Mouse (Mus musculus) cerebellum, adult 8-10 months (tissue): ENCODE results near the gene Fmnl3.
"Not testable (repeated sequence)": the region's sequence is repeated elsewhere in the genome, so short reads cannot be mapped to it uniquely, and the experiment has no call there.

ENCODE experiments used
- DNase-seq: peaks from one replicate; pipeline ENCODE4 v3.0.0; 2022

The Fmnl3 gene

GRCm38 (mm10) chr15:99386796-99387195, 16.5 kb upstream of the Fmnl3 start:
- no peak for DNase-seq

- not testable (repeated sequence) for DNase-seq
These were observed 15.8 kb upstream of the Fmnl3 start for GRCm38 (mm10) chr15:99386110-99386509.

- DNase-seq: no peak
These were observed 13.8 kb upstream of the Fmnl3 start for GRCm38 (mm10) chr15:99384071-99384470.

GRCm38 (mm10) chr15:99382893-99383292, 12.6 kb upstream of the Fmnl3 start:
- no peak for DNase-seq

DNA sequence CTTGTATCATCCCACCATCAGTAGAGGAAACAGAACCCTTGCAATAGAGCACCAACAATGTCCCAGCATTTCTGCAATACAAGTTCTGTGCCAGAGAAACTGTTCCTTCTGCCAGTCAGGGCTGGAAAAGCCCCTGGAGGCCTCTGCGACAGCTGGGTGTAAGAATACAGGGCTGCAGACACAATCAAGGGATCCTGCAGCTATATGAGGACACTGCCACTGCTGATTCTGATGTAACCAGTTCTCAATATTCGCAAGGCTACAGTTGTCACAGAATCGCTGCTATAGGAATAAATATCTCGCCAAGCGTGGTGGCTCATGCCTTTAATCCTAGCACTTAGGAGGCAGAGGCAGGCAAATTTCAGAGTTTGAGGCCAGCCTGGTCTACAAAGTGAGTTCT, 6.0 kb upstream of the Fmnl3 start:
- no peak for DNase-seq

GRCm38 (mm10) chr15:99375581-99375980, 5.3 kb upstream of the Fmnl3 start:
- DNase-seq: no peak

DNA sequence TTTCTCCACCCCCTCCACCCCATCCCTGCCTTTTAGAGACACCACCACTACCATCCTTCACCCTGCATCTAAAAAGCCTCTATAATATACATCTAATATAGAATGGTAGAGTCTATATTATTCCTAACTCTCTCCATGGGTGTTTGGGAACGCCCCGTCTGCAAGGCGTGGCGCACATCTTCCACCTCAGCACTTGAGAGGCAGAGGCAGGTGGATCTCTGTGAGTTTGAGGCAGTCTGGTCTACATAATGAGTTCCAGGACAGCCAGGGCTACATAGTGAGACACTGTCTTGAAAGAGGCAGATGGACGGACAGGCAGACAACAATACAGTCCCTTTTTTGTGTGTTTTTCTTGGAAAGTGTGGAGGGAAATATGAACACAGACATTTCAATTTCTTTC, 4.8 kb upstream of the Fmnl3 start:
- no peak for DNase-seq

- no peak for DNase-seq
These were observed 2.5 kb upstream of the Fmnl3 start for GRCm38 (mm10) chr15:99372761-99373160.

GRCm38 (mm10) chr15:99371526-99372340, 1.5 kb upstream of the Fmnl3 start:
- no peak for DNase-seq

DNA sequence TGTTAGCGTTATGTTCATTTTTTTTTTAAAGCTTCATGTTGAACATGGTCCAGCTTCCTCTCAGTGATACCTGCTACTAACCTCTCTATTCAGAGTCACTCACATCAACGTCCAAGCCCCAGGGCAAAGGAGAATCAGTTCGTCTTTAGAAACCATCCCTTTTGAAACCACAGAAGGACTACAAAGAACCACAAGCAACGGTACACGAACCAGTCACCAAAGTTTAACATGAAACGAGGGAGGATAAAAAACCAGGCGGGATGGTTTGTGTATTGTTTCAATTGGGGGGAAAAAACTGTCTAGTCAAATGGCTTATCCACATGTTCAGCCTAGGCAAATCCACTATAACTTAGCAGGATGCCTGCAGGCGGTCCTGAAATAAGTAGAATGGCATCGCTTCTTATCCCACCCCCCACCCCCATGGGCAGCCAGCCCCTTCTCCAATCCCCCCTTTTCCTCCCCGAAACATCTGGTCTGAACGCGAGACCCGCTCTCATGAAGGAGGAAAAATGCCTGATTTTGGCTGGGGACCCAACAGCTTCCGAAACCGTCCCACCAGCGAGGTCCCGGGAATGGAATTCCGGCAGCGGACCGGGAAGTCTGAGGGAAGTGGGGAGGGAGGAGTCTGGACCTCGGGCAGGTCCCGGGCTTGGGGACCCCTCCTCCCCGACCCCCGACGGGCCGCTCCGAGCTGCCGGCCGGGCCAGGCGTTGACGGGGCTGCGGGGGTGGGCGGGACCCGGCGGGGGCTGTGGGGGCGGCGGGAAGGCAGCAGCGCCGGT, 701 bp downstream of the Fmnl3 start:
- peak; percentile 22 for DNase-seq

- DNase-seq: no peak
These were observed 1.6 kb downstream of the Fmnl3 start for GRCm38 (mm10) chr15:99368583-99369266.

DNA sequence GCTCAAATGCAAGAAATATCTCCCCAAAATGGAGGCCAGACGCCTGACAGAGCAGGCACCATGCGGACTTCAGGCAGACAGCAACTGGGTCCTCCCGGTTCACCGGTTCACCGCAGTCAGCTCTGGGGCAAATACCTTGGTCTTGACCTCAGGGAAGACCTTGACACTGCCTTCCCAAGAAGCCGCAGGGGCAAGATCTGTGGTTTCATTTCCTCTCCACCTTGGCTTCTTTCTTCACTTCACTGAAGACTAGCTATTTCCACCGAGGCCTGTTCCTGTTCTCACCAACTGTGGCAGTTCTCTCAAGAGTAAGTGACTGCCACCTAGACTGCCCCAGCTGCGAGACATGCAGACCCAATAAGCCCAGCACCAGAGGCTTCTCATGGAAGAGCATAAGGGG, 5.4 kb downstream of the Fmnl3 start:
- DNase-seq: no peak

DNA sequence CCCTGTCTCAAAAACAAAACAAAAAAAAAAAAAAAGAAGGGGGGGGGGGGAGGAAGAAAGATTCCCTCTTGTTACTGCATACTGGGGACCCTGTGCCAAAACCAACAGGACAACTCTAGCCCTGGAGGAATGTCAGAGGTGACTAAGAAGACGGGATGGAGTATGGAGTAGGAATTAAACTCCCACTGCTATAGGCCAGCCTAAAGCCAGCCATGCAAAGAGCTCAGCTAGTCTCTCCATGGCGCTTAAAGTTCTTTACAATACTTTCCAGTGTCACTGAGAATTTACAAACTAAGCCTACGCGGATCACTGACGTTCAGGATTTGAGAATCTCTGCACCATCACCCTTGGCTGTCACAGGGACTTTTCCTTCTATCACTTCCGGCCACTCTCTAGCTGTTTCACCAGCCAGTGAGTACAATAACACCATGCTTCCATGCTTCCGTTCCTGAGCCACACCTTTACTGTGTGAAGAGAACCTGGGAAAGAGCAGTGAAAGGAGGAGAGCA, 6.2 kb downstream of the Fmnl3 start:
- no peak for DNase-seq

- DNase-seq: no peak
These were observed 11.3 kb downstream of the Fmnl3 start for GRCm38 (mm10) chr15:99358952-99359351.

- no peak for DNase-seq
These were observed 13.8 kb downstream of the Fmnl3 start for GRCm38 (mm10) chr15:99356462-99356861.

GRCm38 (mm10) chr15:99355660-99356059, 14.6 kb downstream of the Fmnl3 start:
- DNase-seq: no peak

GRCm38 (mm10) chr15:99352306-99352705, 18.0 kb downstream of the Fmnl3 start:
- DNase-seq: no peak

DNA sequence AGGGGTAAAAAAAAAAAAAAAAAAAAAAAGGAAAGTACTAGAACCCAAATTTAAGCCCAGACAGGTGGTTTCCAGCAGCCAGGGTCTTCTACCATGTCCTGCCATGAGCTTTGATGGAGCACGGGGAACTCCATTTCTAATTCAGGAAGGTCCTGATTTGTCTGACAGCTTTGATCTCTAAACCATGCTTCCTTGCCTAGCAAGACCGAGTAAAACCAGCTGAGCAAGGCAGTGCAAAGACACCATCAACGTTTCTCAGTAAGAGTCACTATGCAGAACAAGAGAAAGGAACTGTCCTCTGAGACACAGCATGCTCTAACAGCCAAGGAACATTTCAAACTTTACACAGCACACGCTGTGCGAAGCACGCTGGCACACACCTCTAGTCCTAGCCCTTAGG, 18.7 kb downstream of the Fmnl3 start:
- no peak for DNase-seq

DNA sequence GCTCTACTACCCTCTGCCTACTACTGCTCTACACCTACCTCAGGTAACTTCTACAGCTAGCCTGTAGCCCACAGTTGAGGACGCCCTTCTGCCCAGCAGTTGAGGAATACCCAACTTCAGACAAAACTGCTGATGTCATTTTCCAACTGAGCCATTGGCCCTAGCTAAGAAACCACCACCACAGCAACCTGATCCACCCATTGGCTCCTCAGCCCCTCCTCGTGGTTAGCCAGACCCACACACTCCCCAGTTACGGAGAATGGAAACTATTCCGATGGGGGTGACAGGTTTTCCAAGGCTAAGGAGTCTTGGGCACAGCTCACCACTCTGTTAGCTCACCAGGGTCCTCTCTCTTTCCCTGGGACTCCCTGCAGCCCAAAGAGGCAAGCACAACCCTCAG, 25.3 kb downstream of the Fmnl3 start:
- DNase-seq: no peak

DNA sequence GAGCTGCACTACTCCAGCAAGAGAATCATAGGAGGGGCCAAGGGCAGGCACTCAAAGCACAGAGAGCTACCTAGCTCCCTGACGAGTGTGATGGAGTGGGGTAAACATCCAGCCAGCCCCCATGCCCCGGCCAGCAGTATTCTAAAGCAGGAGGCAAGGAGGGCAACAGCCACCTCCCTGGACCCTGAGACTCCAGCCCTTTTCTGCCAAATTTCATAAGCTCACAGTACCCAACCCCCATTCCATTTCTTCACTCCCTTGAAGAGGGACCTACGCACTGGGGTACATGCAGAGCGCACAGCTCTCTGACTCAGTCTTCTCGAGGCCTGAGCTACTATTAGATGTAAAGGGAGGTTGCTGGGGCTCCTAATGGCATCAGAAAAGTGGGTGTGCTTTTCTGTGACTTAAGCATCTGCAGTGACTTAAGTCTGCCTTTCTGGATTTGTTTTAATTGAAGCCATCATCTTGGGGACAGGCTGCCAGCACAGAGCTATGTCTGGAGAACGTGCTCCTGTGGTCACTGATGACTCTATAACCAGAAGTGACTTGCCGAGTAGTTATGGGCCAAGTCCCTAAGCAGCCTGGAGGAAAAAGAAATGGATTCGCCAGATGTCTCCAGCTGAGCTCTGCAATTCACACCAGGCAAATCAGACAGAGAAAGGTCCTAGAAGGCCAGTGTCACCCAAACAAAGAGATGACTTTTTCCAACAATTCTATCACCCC, 26.0 kb downstream of the Fmnl3 start:
- DNase-seq: no peak

DNA sequence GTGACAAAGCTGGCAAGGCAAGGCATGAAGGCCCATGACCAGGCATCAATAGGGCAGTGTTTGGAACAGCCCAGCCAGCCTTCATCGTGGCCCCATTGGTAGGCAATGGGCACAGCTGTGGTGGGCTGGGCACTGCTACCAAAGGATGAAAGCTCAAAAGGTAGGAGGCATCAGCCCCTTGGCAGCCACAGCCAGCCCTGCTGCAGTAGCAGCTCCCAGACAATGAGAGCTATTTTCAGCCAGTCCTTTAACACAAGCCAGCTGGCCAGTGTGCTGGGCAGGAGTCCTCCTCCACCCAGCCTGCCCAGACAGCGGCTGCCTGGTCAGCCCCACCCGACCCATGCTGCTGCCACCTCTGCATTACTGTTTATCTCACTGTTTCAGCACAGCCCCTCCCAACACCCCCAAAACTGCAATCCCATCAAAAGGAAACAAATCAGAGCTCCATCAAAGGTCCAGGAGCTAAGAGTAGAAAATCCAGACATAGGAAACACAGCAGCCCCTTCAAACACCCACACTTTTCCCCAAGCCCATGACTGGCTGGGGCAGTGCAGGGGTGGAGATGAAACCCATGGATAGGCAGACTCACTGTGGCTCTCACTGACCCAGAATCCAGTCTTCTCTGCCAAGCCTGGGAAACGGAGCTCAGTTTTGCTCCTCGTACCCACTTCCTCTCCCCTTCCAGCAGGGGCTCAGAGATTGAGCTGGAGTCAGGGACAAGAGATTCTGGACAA, 26.7 kb downstream of the Fmnl3 start:
- no peak for DNase-seq
